Mouse (Mus musculus) lung, embryonic 16.5 days (tissue): Measurements from ENCODE around the gene Mr1. TPM values are rescaled to one million over a fixed set of nuclear protein-coding genes. Genes with fewer than 3 reads are reported as not detected.

Experiments used
- ATAC-seq: fragments of 200-750 bp; cut with Nextera tagmentation; 2 replicates; pipeline ENCODE4 v1.8.0; 2017; ENCODE audit warnings: low read depth, mild to moderate bottlenecking, moderate library complexity
- H3K27ac ChIP-seq: fragments of 300-500 bp; sonication (generic); 2 replicates; pipeline ENCODE4 v1.5.1; 2014; ENCODE audit warnings: mild to moderate bottlenecking, control low read depth, low read length
- H3K27me3 ChIP-seq: fragments of 300-500 bp; sonication (generic); 2 replicates; pipeline ENCODE4 v1.6.1; 2014; ENCODE audit warnings: low read depth, low read length, mixed read lengths; ENCODE audit not compliant: control insufficient read depth, insufficient read depth
- H3K36me3 ChIP-seq: fragments of 300-500 bp; sonication (generic); 2 replicates; pipeline ENCODE4 v1.6.1; 2014; ENCODE audit warnings: low read length; ENCODE audit not compliant: control insufficient read depth, insufficient read depth
- H3K4me1 ChIP-seq: fragments of 300-500 bp; sonication (generic); replicated peaks from 2 replicates; pipeline ENCODE4 v1.6.1; 2014; ENCODE audit warnings: low read length, mixed read lengths; ENCODE audit not compliant: control insufficient read depth, insufficient read depth
- H3K4me2 ChIP-seq: fragments of 300-500 bp; sonication (generic); 2 replicates; pipeline ENCODE4 v1.6.1; 2014; ENCODE audit warnings: low read depth, low read length, control low read depth
- H3K4me3 ChIP-seq: fragments of 300-500 bp; sonication (generic); 2 replicates; pipeline ENCODE4 v1.5.1; 2014; ENCODE audit warnings: mild to moderate bottlenecking, low read length, control low read depth
- H3K9ac ChIP-seq: fragments of 300-500 bp; sonication (generic); 2 replicates; pipeline ENCODE4 v1.6.1; 2014; ENCODE audit warnings: low read length, control low read depth
- H3K9me3 ChIP-seq: fragments of 300-500 bp; sonication (generic); 2 replicates; pipeline ENCODE4 v1.6.1; 2016; ENCODE audit warnings: low read length; ENCODE audit not compliant: control insufficient read depth
- WGBS: fragments of 180-500 bp; shearing (Covaris S2); extraction: QIAGEN DNeasy Blood & Tissue Kit; methylation state at CpG from one replicate; pipeline ENCODE4 v1.1.7; 2014; 5-methylcytosine and 5-hydroxymethylcytosine counted together
- polyA plus RNA-seq: library from polyadenylated mRNA; unstranded; fragments of >200 nt; fragmentation: Nextera tagmentation; extraction: Ambion mirVana; gene quantifications from 2 replicates; pipeline ENCODE4 v1.2.1, GENCODE M21; 2015

The Mr1 gene
- polyA plus RNA-seq, 1 experiment from 2014 or later = 14.0 TPM

GRCm38 (mm10) chr1:155091842-155092800 lies 54.5 kb downstream of the Mr1 start:
- Histone ChIP-seq H3K4me2 (peak overlapping the region; percentile 28), H3K4me1 (peaks cover 73% of the 10 kb centered on the region), H3K27ac (peak overlapping the region; percentile 96), H3K9ac (peak overlapping the region; percentile 33; the same call in 1 of the 2 replicates), H3K4me3 (no peak overlapping the region), H3K36me3 (no peaks in the 10 kb centered on the region), H3K9me3 (no peaks in the 10 kb centered on the region), H3K27me3 (no peaks in the 10 kb centered on the region)
- ATAC-seq = peak; percentile 44
- WGBS = 17% methylated on average over 13 of the region's 14 CpGs

- Histone ChIP-seq H3K9me3 (no peaks in the 10 kb centered on the region), H3K4me3 (no peak overlapping the region), H3K4me1 (peaks cover 73% of the 10 kb centered on the region), H3K27me3 (no peaks in the 10 kb centered on the region), H3K4me2 (0 out of 2 replicates have a peak overlapping the region, but pooled peaks have one; percentile 15), H3K9ac (no peak overlapping the region), H3K36me3 (no peaks in the 10 kb centered on the region), H3K27ac (peak overlapping the region; percentile 96)
- ATAC-seq = no peak
- 58% methylated on average over 7 of the region's 7 CpGs for WGBS
Measured at GRCm38 (mm10) chr1:155091374-155091841, 55.2 kb downstream of the Mr1 start.

GRCm38 (mm10) chr1:155090736-155091135 lies 55.9 kb downstream of the Mr1 start:
- peaks cover 75% of the 10 kb centered on the region for H3K4me1 ChIP-seq
- no peak overlapping the region for H3K4me2 ChIP-seq
- no peak for ATAC-seq
- no peak overlapping the region for H3K27ac ChIP-seq
- 50% methylated on average over 1 of the region's 1 CpGs for WGBS
- no peaks in the 10 kb centered on the region for H3K27me3 ChIP-seq
- H3K9me3 ChIP-seq = no peaks in the 10 kb centered on the region
- H3K36me3 ChIP-seq = no peaks in the 10 kb centered on the region
- no peak overlapping the region for H3K9ac ChIP-seq
- no peak overlapping the region for H3K4me3 ChIP-seq

GRCm38 (mm10) chr1:155090327-155090726 lies 56.3 kb downstream of the Mr1 start:
- WGBS = 88% methylated on average over 7 of the region's 7 CpGs
- no peaks in the 10 kb centered on the region for H3K27me3 ChIP-seq
- H3K4me1 ChIP-seq = peaks cover 74% of the 10 kb centered on the region
- no peaks in the 10 kb centered on the region for H3K36me3 ChIP-seq
- H3K4me3 ChIP-seq = no peak overlapping the region
- H3K4me2 ChIP-seq = no peak overlapping the region
- no peaks in the 10 kb centered on the region for H3K9me3 ChIP-seq
- no peak for ATAC-seq
- no peak overlapping the region for H3K27ac ChIP-seq
- H3K9ac ChIP-seq = no peak overlapping the region

- WGBS = 22% methylated on average over 16 of the region's 16 CpGs
- H3K9ac ChIP-seq = peak overlapping the region; percentile 14; the same call in 1 of the 2 replicates
- no peaks in the 10 kb centered on the region for H3K36me3 ChIP-seq
- ATAC-seq = no peak
- H3K4me3 ChIP-seq = no peak overlapping the region
- H3K27ac ChIP-seq = peak overlapping the region; percentile 65
- H3K27me3 ChIP-seq = no peaks in the 10 kb centered on the region
- H3K4me1 ChIP-seq = peaks cover 77% of the 10 kb centered on the region
- no peaks in the 10 kb centered on the region for H3K9me3 ChIP-seq
- no peak overlapping the region for H3K4me2 ChIP-seq
Measured at GRCm38 (mm10) chr1:155088847-155089603, 57.6 kb downstream of the Mr1 start.

- Histone ChIP-seq H3K9me3 (no peaks in the 10 kb centered on the region), H3K9ac (no peak overlapping the region), H3K4me1 (peaks cover 69% of the 10 kb centered on the region), H3K36me3 (no peaks in the 10 kb centered on the region), H3K4me2 (no peak overlapping the region), H3K27ac (no peak overlapping the region), H3K4me3 (no peak overlapping the region), H3K27me3 (no peaks in the 10 kb centered on the region)
- WGBS = 85% methylated on average over 4 of the region's 4 CpGs
- no peak for ATAC-seq
Measured at GRCm38 (mm10) chr1:155088046-155088445, 58.6 kb downstream of the Mr1 start.

GRCm38 (mm10) chr1:155086893-155087292 lies 59.7 kb downstream of the Mr1 start:
- Histone ChIP-seq H3K4me2 (no peak overlapping the region), H3K4me1 (peaks cover 67% of the 10 kb centered on the region), H3K27ac (peak overlapping the region; percentile 45), H3K36me3 (no peaks in the 10 kb centered on the region), H3K27me3 (no peaks in the 10 kb centered on the region), H3K4me3 (no peak overlapping the region), H3K9ac (0 out of 2 replicates have a peak overlapping the region, but pooled peaks have one; percentile 10), H3K9me3 (no peaks in the 10 kb centered on the region)
- no peak for ATAC-seq
- 15% methylated on average over 4 of the region's 4 CpGs for WGBS

GRCm38 (mm10) chr1:155086416-155086815 lies 60.2 kb downstream of the Mr1 start:
- Histone ChIP-seq H3K9me3 (no peaks in the 10 kb centered on the region), H3K36me3 (no peaks in the 10 kb centered on the region), H3K4me2 (no peak overlapping the region), H3K4me1 (peaks cover 66% of the 10 kb centered on the region), H3K27ac (peak overlapping the region; percentile 45), H3K27me3 (no peaks in the 10 kb centered on the region), H3K9ac (no peak overlapping the region), H3K4me3 (no peak overlapping the region)
- 18% methylated on average over 7 of the region's 7 CpGs for WGBS
- ATAC-seq = no peak

- Histone ChIP-seq H3K9ac (no peak overlapping the region), H3K4me2 (no peak overlapping the region), H3K4me1 (peaks cover 64% of the 10 kb centered on the region), H3K9me3 (no peaks in the 10 kb centered on the region), H3K36me3 (no peaks in the 10 kb centered on the region), H3K4me3 (no peak overlapping the region), H3K27me3 (no peaks in the 10 kb centered on the region), H3K27ac (no peak overlapping the region; the same call in 1 of the 2 replicates)
- ATAC-seq = no peak
- WGBS = 62% methylated on average over 8 of the region's 8 CpGs
Measured at GRCm38 (mm10) chr1:155084839-155085238, 61.8 kb downstream of the Mr1 start.
